Mouse (Mus musculus): ENCODE measurements around the gene Gm10118. TPM values are rescaled to one million over a fixed set of nuclear protein-coding genes. Genes with fewer than 3 reads are reported as not detected.

The Gm10118 gene
- polyA plus RNA-seq, 1 experiment from 2014 or later: 0.06 TPM

- Histone ChIP-seq H3K9me3 (ENCODE audit: control insufficient read depth, low read length) (no peaks in the 10 kb centered on the region), H3K4me1 (replicated peaks; ENCODE audit: control insufficient read depth, insufficient read depth) (no peaks in the 10 kb centered on the region), H3K27ac (replicated peaks) (no peak overlapping the region), H3K27me3 (ENCODE audit: control insufficient read depth, insufficient read depth, low read length) (no peaks in the 10 kb centered on the region), H3K9ac (ENCODE audit: low read length) (no peak overlapping the region), H3K4me3 (ENCODE audit: low read depth, low read length) (no peak overlapping the region), H3K4me2 (replicated peaks; ENCODE audit: low read depth) (no peak overlapping the region), H3K36me3 (ENCODE audit: control insufficient read depth, insufficient read depth, low read length) (no peaks in the 10 kb centered on the region)
- DNase-seq (ENCODE audit: low spot score) (no peak), ATAC-seq (ENCODE audit: low FRiP score, low TSS enrichment) (no peak)
- no peak for TF ChIP-seq CTCF (IDR thresholded peaks at IDR 0.05; ENCODE audit: low read depth)
- WGBS: 63% methylated on average over 5 of the region's 5 CpGs
These were observed 46.8 kb downstream of the Gm10118 start for GRCm38 (mm10) chr10:63880462-63880903.

Other genes with a start within 250 kb of the Gm10118 start
- gene Lrrtm3, start 162.8 kb upstream of the Gm10118 start, polyA plus RNA-seq (2015; fragmentation: Nextera tagmentation; extraction: Ambion mirVana): 2.3 and 2.7 TPM in 2 replicates